Mouse (Mus musculus) lung, postnatal 0 days (tissue): ENCODE measurements around the gene Dnajb13. TPM values are rescaled to one million over a fixed set of nuclear protein-coding genes. Genes with fewer than 3 reads are reported as not detected.

Experiments
- ATAC-seq: fragments of 200-750 bp; cut with Nextera tagmentation; 2 replicates; pipeline ENCODE4 v1.8.0; 2017; ENCODE audit warnings: moderate library complexity
- DNase-seq: peaks from one replicate; pipeline ENCODE4 v3.0.0-alpha.2; 2016; ENCODE audit warnings: low spot score
- H3K27ac ChIP-seq: fragments of 300-500 bp; sonication (generic); 2 replicates; pipeline ENCODE4 v1.5.1; 2014; ENCODE audit warnings: antibody characterized with exemption, mild to moderate bottlenecking, low read length, mixed read lengths
- H3K27me3 ChIP-seq: fragments of 300-500 bp; sonication (generic); replicated peaks from 2 replicates; pipeline ENCODE4 v1.6.1; 2014; ENCODE audit warnings: low read length, mixed read lengths; ENCODE audit not compliant: insufficient read depth
- H3K36me3 ChIP-seq: fragments of 300-500 bp; sonication (generic); 2 replicates; pipeline ENCODE4 v1.6.1; 2014; ENCODE audit warnings: low read length, mixed read lengths; ENCODE audit not compliant: insufficient read depth
- H3K4me1 ChIP-seq: fragments of 300-500 bp; sonication (generic); 2 replicates; pipeline ENCODE4 v1.6.1; 2014; ENCODE audit warnings: antibody characterized with exemption, low read depth, low read length, mixed read lengths; ENCODE audit not compliant: insufficient read depth
- H3K4me2 ChIP-seq: fragments of 300-500 bp; sonication (generic); replicated peaks from 2 replicates; pipeline ENCODE4 v1.6.1; 2014; ENCODE audit warnings: low read depth, mild to moderate bottlenecking, low read length, moderate library complexity, mixed read lengths
- H3K4me3 ChIP-seq: fragments of 300-500 bp; sonication (generic); 2 replicates; pipeline ENCODE4 v1.5.1; 2014; ENCODE audit warnings: low read depth, low read length
- H3K9ac ChIP-seq: fragments of 300-500 bp; sonication (generic); replicated peaks from 2 replicates; pipeline ENCODE4 v1.6.1; 2014; ENCODE audit warnings: low read depth, mild to moderate bottlenecking
- H3K9me3 ChIP-seq: fragments of 300-500 bp; sonication (generic); 2 replicates; pipeline ENCODE4 v1.6.1; 2016; ENCODE audit warnings: low read length, mixed read lengths
- CTCF ChIP-seq: IDR thresholded peaks from 2 replicates; pipeline ENCODE4 v1.5.1; 2016; ENCODE audit warnings: antibody characterized with exemption, mild to moderate bottlenecking
- EP300 ChIP-seq: IDR thresholded peaks from 2 replicates; pipeline ENCODE4 v1.6.1; 2016; ENCODE audit warnings: antibody characterized with exemption, mild to moderate bottlenecking, control low read depth
- WGBS: fragments of 180-500 bp; shearing (Covaris S2); extraction: QIAGEN DNeasy Blood & Tissue Kit; methylation state at CpG from one replicate; pipeline ENCODE4 v1.1.7; 2014; 5-methylcytosine and 5-hydroxymethylcytosine counted together
- polyA plus RNA-seq: library from polyadenylated mRNA; unstranded; fragments of >200 nt; fragmentation: Nextera tagmentation; extraction: Ambion mirVana; gene quantifications from 2 replicates; pipeline ENCODE4 v1.2.1, GENCODE M21; 2015

Dnajb13 gene
- polyA plus RNA-seq, 1 experiment from 2014 or later: 13.7 TPM

GRCm38 (mm10) chr7:100470796-100471406 lies 43.9 kb downstream of the Dnajb13 start:
- Histone ChIP-seq H3K27ac (no peak overlapping the region), H3K9ac (no peak overlapping the region), H3K4me2 (no peak overlapping the region), H3K27me3 (no peaks in the 10 kb centered on the region), H3K9me3 (no peaks in the 10 kb centered on the region), H3K4me1 (peaks cover 9% of the 10 kb centered on the region; the same call in 1 of the 2 replicates), H3K36me3 (peaks cover 4% of the 10 kb centered on the region; the same call in 1 of the 2 replicates), H3K4me3 (no peak overlapping the region)
- 83% methylated on average over 11 of the region's 11 CpGs for WGBS
- ATAC-seq: no peak
- DNase-seq: no peak
- TF ChIP-seq EP300 (no peak), CTCF (no peak)

GRCm38 (mm10) chr7:100469502-100469901 lies 45.3 kb downstream of the Dnajb13 start:
- DNase-seq: no peak
- H3K36me3 ChIP-seq: peaks cover 4% of the 10 kb centered on the region; the same call in 1 of the 2 replicates
- no peaks in the 10 kb centered on the region for H3K27me3 ChIP-seq
- H3K4me3 ChIP-seq: no peak overlapping the region
- H3K9ac ChIP-seq: no peak overlapping the region
- ATAC-seq: no peak
- H3K4me1 ChIP-seq: peaks cover 17% of the 10 kb centered on the region
- H3K9me3 ChIP-seq: no peaks in the 10 kb centered on the region
- TF ChIP-seq CTCF: no peak
- no peak for TF ChIP-seq EP300
- H3K27ac ChIP-seq: no peak overlapping the region
- H3K4me2 ChIP-seq: no peak overlapping the region
- 90% methylated on average over 1 of the region's 1 CpGs for WGBS

GRCm38 (mm10) chr7:100468761-100469160 lies 46.0 kb downstream of the Dnajb13 start:
- DNase-seq (no peak), ATAC-seq (no peak)
- Histone ChIP-seq H3K27me3 (no peaks in the 10 kb centered on the region), H3K9ac (no peak overlapping the region), H3K9me3 (no peaks in the 10 kb centered on the region), H3K4me1 (peaks cover 18% of the 10 kb centered on the region), H3K4me3 (no peak overlapping the region), H3K27ac (no peak overlapping the region), H3K36me3 (peaks cover 4% of the 10 kb centered on the region; the same call in 1 of the 2 replicates), H3K4me2 (no peak overlapping the region)
- TF ChIP-seq CTCF: no peak
- no peak for TF ChIP-seq EP300
- 86% methylated on average over 6 of the region's 6 CpGs for WGBS

GRCm38 (mm10) chr7:100466781-100467510 lies 47.8 kb downstream of the Dnajb13 start:
- 63% methylated on average over 11 of the region's 11 CpGs for WGBS
- peak; percentile 48 for DNase-seq
- H3K27ac ChIP-seq: peak overlapping the region; percentile 89; the same call in 1 of the 2 replicates
- no peak for TF ChIP-seq CTCF
- TF ChIP-seq EP300: no peak
- peaks cover 4% of the 10 kb centered on the region; the same call in 1 of the 2 replicates for H3K36me3 ChIP-seq
- ATAC-seq: peak; percentile 58
- H3K9me3 ChIP-seq: no peaks in the 10 kb centered on the region
- H3K4me1 ChIP-seq: peaks cover 18% of the 10 kb centered on the region
- H3K4me3 ChIP-seq: no peak overlapping the region
- no peaks in the 10 kb centered on the region for H3K27me3 ChIP-seq
- no peak overlapping the region for H3K9ac ChIP-seq
- H3K4me2 ChIP-seq: no peak overlapping the region

GRCm38 (mm10) chr7:100465656-100466309 lies 49.0 kb downstream of the Dnajb13 start:
- Histone ChIP-seq H3K4me2 (peak overlapping the region; percentile 37), H3K27me3 (no peaks in the 10 kb centered on the region), H3K9ac (no peak overlapping the region), H3K4me1 (peaks cover 18% of the 10 kb centered on the region), H3K27ac (peak overlapping the region; percentile 89), H3K4me3 (no peak overlapping the region), H3K9me3 (no peaks in the 10 kb centered on the region), H3K36me3 (peaks cover 4% of the 10 kb centered on the region; the same call in 1 of the 2 replicates)
- ATAC-seq (peak; percentile 92), DNase-seq (peak; percentile 88)
- TF ChIP-seq EP300 (peak; percentile 24; the same call in 1 of the 2 replicates), CTCF (no peak)
- 13% methylated on average over 5 of the region's 5 CpGs for WGBS

- DNase-seq (peak; percentile 69), ATAC-seq (peak; percentile 52)
- Histone ChIP-seq H3K4me1 (peaks cover 18% of the 10 kb centered on the region), H3K4me3 (no peak overlapping the region), H3K9me3 (no peaks in the 10 kb centered on the region), H3K9ac (no peak overlapping the region), H3K27ac (peak overlapping the region; percentile 89), H3K4me2 (peak overlapping the region; percentile 37), H3K36me3 (peaks cover 4% of the 10 kb centered on the region; the same call in 1 of the 2 replicates), H3K27me3 (no peaks in the 10 kb centered on the region)
- 43% methylated on average over 4 of the region's 4 CpGs for WGBS
- no peak for TF ChIP-seq CTCF
- no peak for TF ChIP-seq EP300
Measured at GRCm38 (mm10) chr7:100465248-100465647, 49.5 kb downstream of the Dnajb13 start.
